Mouse (Mus musculus) small intestine, adult 2 months (tissue): ENCODE results near the gene Dupd1.

Experiments used
- CTCF ChIP-seq: fragments of 200-500 bp; IDR thresholded peaks from 2 replicates; pipeline ENCODE4 v1.5.1; 2012; ENCODE audit warnings: low read depth, mild to moderate bottlenecking, control low read depth, inconsistent platforms, low read length, moderate library complexity, mixed read lengths; ENCODE audit not compliant: insufficient replicate concordance, insufficient read length; ENCODE audit errors: extremely low read depth
- POLR2A ChIP-seq: fragments of 200-500 bp; IDR thresholded peaks from 2 replicates; pipeline ENCODE4 v1.6.1; 2012; ENCODE audit warnings: low read depth, mild to moderate bottlenecking, control low read depth, inconsistent platforms, low read length, moderate library complexity

- TF ChIP-seq CTCF (no peak), POLR2A (no peak)
Measured at GRCm38 (mm10) chr14:21669633-21670421, 44.5 kb downstream of the Dupd1 start.
